Mouse (Mus musculus) limb, embryonic 15.5 days (tissue): ENCODE measurements around the gene Lgals7. TPM values are rescaled to one million over a fixed set of nuclear protein-coding genes. Genes with fewer than 3 reads are reported as not detected.
A peak's percentile ranks its signal among the peaks of the same experiment; 100 is the strongest.

Source experiments
- ATAC-seq: fragments of 200-750 bp; cut with Nextera tagmentation; 2 replicates; pipeline ENCODE4 v1.8.0; 2017; ENCODE audit warnings: low read depth, moderate TSS enrichment; ENCODE audit not compliant: insufficient number of reproducible peaks, low FRiP score, low TSS enrichment
- H3K27ac ChIP-seq: fragments of 300-500 bp; sonication (generic); 2 replicates; pipeline ENCODE4 v1.5.1; 2015; ENCODE audit warnings: moderate library complexity, mild to moderate bottlenecking, inconsistent platforms
- H3K27me3 ChIP-seq: fragments of 300-500 bp; sonication (generic); 2 replicates; pipeline ENCODE4 v1.6.1; 2015; ENCODE audit warnings: inconsistent platforms
- H3K36me3 ChIP-seq: fragments of 300-500 bp; sonication (generic); 2 replicates; pipeline ENCODE4 v1.6.1; 2015; ENCODE audit warnings: inconsistent platforms
- H3K4me1 ChIP-seq: fragments of 300-500 bp; sonication (generic); 2 replicates; pipeline ENCODE4 v1.6.1; 2015; ENCODE audit warnings: inconsistent platforms
- H3K4me2 ChIP-seq: fragments of 300-500 bp; sonication (generic); 2 replicates; pipeline ENCODE4 v1.6.1; 2015; ENCODE audit warnings: mild to moderate bottlenecking, inconsistent platforms
- H3K4me3 ChIP-seq: fragments of 300-500 bp; sonication (generic); 2 replicates; pipeline ENCODE4 v1.5.1; 2015; ENCODE audit warnings: mild to moderate bottlenecking, inconsistent platforms
- H3K9ac ChIP-seq: fragments of 300-500 bp; sonication (generic); 2 replicates; pipeline ENCODE4 v1.6.1; 2015; ENCODE audit warnings: inconsistent platforms
- H3K9me3 ChIP-seq: fragments of 300-500 bp; sonication (generic); 2 replicates; pipeline ENCODE4 v1.6.1; 2016; ENCODE audit warnings: inconsistent platforms
- WGBS: fragments of 180-500 bp; shearing (Covaris S2); methylation state at CpG from one replicate; pipeline ENCODE4 v1.1.7; 2015; 5-methylcytosine and 5-hydroxymethylcytosine counted together
- polyA plus RNA-seq: library from polyadenylated mRNA; unstranded; fragments of >200 nt; fragmentation: Nextera tagmentation; extraction: Ambion mirVana; gene quantifications from 2 replicates; pipeline ENCODE4 v1.2.1, GENCODE M21; 2015

Lgals7 gene
- polyA plus RNA-seq, 1 experiment from 2014 or later = 257 TPM

DNA sequence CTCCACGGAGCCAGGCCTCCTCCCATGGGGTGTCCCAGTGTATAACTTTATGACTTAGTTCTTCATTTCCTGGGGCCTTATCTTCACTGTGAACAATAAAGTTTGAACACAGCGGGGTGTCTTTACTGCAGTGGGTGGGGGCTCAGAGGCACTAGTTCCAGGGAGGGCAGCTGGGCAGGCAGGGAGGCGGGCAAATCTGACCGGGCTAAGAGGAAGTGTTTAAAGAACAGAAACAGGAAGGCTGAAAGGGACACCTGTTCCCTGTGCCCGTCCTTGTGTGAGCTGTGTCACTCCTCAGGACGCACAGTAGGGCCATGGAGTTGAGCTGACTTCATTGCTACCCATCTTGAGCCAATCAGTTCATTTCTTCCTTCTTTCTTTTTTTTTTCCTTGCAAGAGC lies 31.5 kb upstream of the Lgals7 start:
- no peaks in the 10 kb centered on the region for H3K9me3 ChIP-seq
- no peak overlapping the region for H3K27ac ChIP-seq
- WGBS = 63% methylated on average over 6 of the region's 6 CpGs

DNA sequence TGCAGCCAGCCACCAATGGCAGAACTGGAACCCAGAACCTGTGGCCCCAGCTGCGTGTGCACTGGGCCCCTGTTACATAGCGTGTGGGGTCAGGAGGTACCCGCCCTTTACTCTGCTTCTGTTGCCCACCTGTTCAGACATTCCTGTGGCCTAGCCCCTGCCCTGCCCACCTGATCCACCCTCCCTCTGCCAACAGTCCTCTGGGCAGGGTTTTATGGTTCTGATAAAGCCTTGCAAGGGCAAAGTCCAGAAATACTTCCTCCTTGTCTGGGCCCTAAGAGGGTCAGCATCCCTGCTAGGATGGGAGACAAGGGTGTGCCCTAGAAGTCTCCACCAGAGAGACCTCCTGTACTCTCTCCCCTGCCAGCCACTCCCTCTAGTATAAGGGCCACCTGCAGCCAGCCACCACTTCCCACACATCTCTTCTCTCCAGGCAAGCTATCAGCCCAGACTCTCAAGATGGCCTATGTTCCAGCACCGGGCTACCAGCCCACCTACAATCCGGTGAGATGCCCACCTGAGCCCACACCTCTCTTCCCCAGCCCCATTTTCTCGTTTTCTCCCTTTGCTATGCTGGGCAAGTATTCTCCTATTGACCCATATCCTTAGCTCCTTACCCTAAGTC lies 29.8 kb upstream of the Lgals7 start, which contains the start of gene Lgals4:
Gene Lgals4, plus strand, starts transcription at position 132 of the 625 bp plus-strand sequence.
- WGBS = 75% methylated on average over 6 of the region's 6 CpGs
- H3K4me1 ChIP-seq = no peaks in the 10 kb centered on the region
- peaks cover 31% of the 10 kb centered on the region for H3K36me3 ChIP-seq
- H3K4me3 ChIP-seq = no peak within 1 kb of the TSS
- H3K4me2 ChIP-seq = no peak within 1 kb of the TSS
- no peaks in the 10 kb centered on the region for H3K9me3 ChIP-seq
- H3K9ac ChIP-seq = no peak within 1 kb of the TSS
- no peaks in the 10 kb centered on the region for H3K27me3 ChIP-seq
- ATAC-seq = no peak
- no peak within 1 kb of the TSS for H3K27ac ChIP-seq

More for the DNA sequence above, 31.5 kb upstream of the Lgals7 start:
- H3K36me3 ChIP-seq = peaks cover 34% of the 10 kb centered on the region
- H3K9ac ChIP-seq = no peak overlapping the region
- no peak overlapping the region for H3K4me2 ChIP-seq
- H3K27me3 ChIP-seq = no peaks in the 10 kb centered on the region
- no peak overlapping the region for H3K4me3 ChIP-seq
- H3K4me1 ChIP-seq = 0 out of 2 replicates have a peak, but pooled peaks cover 2% of the 10 kb centered on the region
- no peak for ATAC-seq

DNA sequence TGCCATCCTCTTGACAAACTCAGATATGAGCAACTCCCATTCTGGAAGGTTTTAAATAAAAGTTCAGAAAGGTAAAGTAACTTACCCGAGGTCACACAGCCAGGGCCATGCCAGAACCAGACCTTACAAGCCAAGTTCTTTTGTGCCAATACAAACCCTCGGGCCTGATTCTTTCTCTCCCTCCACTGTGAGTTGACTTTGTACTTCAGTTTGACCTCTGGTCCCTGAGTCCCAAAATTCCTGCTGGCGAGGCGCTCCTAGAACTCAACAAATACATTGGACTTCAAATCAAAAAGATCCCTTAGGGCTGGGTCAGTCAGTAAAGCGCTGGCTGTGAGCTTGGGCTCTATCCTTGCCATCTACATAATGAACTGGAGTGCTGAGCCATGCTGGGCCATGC lies 26.7 kb upstream of the Lgals7 start:
- ATAC-seq = no peak
- H3K27me3 ChIP-seq = no peaks in the 10 kb centered on the region
- WGBS = 86% methylated on average over 5 of the region's 5 CpGs
- no peak overlapping the region for H3K4me3 ChIP-seq
- no peak overlapping the region for H3K4me2 ChIP-seq
- peaks cover 5% of the 10 kb centered on the region for H3K36me3 ChIP-seq
- no peak overlapping the region for H3K9ac ChIP-seq
- H3K27ac ChIP-seq = no peak overlapping the region
- H3K4me1 ChIP-seq = no peaks in the 10 kb centered on the region
- H3K9me3 ChIP-seq = no peaks in the 10 kb centered on the region

DNA sequence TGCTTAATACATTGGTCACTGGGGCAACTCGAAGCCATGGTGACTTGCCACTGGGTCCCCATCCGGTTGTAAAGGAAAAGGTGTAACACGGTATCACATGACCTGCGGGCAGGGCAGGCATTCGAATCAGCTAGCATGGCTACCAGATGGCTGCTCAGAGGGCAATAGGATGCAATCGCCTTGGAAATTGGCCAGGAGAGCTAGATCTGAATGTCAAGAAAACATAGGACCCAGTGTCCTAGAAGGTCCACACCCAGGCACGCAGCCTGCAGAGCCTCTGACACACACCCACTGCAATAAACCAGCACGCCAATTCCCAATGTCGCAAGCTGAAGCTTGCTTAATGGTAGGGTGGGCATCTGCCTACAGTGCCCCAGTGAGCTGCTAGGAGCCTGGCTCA lies 25.3 kb upstream of the Lgals7 start:
- H3K4me1 ChIP-seq = no peaks in the 10 kb centered on the region
- H3K27ac ChIP-seq = 0 out of 2 replicates have a peak overlapping the region, but pooled peaks have one; percentile 27
- 59% methylated on average over 9 of the region's 9 CpGs for WGBS
- no peaks in the 10 kb centered on the region for H3K36me3 ChIP-seq
- H3K4me2 ChIP-seq = no peak overlapping the region
- H3K4me3 ChIP-seq = no peak overlapping the region
- H3K9ac ChIP-seq = no peak overlapping the region
- peak; percentile 45; the same call in 1 of the 2 replicates for ATAC-seq
- no peaks in the 10 kb centered on the region for H3K27me3 ChIP-seq
- H3K9me3 ChIP-seq = no peaks in the 10 kb centered on the region

DNA sequence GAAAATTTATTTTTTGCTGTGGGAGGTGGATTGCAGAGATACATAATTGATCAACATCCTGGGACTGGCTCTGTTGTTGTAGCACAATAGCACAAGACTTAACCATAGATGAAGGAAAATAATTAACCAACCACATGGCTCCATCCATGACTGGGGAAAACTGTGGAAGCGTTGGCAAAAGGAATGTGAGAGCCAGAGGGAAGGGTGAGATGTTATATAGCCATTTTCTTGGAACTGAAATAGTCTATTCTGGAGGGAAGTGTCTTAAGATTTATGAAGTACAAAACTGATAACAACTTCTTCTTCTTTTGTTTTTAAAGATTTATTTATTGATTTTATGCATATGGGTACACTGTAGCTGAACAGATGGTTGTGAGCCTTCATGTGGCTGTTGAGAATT lies 16.4 kb upstream of the Lgals7 start:
- no peaks in the 10 kb centered on the region for H3K9me3 ChIP-seq
- H3K4me2 ChIP-seq = no peak overlapping the region
- H3K36me3 ChIP-seq = no peaks in the 10 kb centered on the region
- H3K9ac ChIP-seq = no peak overlapping the region
- no peak overlapping the region for H3K27ac ChIP-seq
- WGBS = 64% methylated on average over 1 of the region's 1 CpGs
- H3K4me3 ChIP-seq = no peak overlapping the region
- peaks cover 15% of the 10 kb centered on the region for H3K4me1 ChIP-seq
- no peak for ATAC-seq
- H3K27me3 ChIP-seq = no peaks in the 10 kb centered on the region

DNA sequence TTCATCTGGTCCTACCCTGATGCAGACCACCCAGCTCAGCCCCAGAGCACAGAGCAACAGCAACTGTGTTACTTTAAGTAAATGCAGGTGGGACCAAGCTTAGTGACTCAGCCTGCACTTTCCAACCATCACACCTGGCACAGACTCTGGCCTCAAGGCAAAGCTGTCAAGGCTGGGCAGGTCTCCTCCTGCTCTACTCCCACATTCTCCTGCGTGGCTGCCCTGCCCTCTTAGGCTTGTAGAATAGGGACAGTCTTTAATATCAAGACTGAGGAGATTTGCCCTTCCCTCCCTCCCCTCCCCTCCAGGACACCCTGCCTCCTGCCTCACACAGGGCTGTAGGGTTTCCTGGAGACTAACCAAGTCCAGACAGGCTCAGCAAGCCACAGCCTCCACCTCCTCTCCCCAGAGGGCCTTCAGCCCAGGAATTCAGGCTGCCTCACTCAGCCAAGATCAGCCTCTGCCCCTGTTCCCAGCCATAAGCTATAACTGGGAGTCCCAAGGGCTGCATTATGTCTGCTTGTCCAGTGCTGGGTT lies 13.9 kb upstream of the Lgals7 start:
- Histone ChIP-seq H3K27me3 (no peaks in the 10 kb centered on the region), H3K4me3 (no peak overlapping the region), H3K36me3 (no peaks in the 10 kb centered on the region), H3K4me1 (peaks cover 15% of the 10 kb centered on the region), H3K4me2 (peak overlapping the region; percentile 14), H3K9me3 (no peaks in the 10 kb centered on the region), H3K9ac (no peak overlapping the region), H3K27ac (peak overlapping the region; percentile 83)
- WGBS = 12% methylated on average over 1 of the region's 1 CpGs
- peak; percentile 78 for ATAC-seq

DNA sequence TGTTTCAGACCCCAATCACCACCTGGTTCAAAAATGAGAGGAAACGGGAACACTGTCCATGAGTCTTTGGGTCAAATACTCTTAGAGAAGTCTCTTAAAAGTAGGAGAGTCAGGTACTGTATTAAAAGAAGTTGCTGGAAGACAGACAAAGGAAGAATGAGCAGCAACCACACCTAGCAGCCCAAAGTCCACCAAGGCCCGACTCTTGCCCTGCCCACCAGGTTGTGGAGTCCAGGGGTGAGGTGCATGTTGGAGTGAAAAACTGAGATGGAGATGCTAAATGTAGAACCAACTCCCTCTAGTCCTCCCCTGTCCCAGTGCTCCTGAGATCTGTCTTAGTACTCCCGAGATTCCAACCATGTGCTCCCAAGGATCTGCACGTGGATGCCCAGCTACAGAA lies 13.0 kb upstream of the Lgals7 start:
- no peak for ATAC-seq
- Histone ChIP-seq H3K36me3 (no peaks in the 10 kb centered on the region), H3K4me1 (peaks cover 15% of the 10 kb centered on the region), H3K9me3 (no peaks in the 10 kb centered on the region), H3K27me3 (no peaks in the 10 kb centered on the region), H3K9ac (no peak overlapping the region), H3K4me3 (no peak overlapping the region), H3K27ac (peak overlapping the region; percentile 83), H3K4me2 (no peak overlapping the region)
- 79% methylated on average over 4 of the region's 4 CpGs for WGBS

DNA sequence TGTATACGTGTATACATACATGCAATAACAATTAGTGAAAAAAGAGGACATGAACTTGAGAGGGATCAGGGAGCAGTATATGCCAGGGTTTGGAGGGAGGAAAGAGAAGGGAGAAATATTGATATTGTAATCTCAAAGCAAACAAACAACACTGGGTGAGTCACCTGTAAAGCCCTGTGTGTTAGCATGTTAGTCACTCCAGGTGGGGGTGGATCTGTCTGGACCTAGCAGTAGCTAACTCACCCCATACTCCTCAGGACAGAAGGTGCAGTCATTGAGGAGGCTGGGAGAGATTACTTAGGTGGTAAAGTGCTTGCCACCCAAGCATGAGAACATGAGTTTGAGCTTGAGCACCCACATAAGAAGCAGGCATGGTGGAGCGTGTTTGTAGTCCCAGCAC lies 3.7 kb upstream of the Lgals7 start:
- no peak for ATAC-seq
- 94% methylated on average over 2 of the region's 2 CpGs for WGBS

DNA sequence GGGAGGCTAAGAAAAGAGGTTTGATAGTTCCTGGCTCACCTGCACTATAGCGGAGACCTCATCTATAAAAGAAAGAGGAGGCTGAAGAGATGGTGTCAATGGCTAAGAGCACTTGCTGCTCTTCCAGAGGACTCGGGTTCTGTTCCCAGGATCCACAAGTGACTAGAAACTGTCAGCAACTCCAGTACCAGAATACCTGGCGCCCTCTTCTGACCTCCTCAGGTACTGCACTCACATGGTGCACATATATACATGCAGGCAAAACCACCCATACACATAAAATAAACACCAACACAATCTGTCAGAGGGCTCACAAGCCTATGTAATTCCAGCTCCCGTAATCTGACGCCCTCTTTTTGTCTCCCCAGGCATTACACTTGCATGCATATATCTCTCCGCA lies 2.8 kb upstream of the Lgals7 start:
- H3K27me3 ChIP-seq = no peaks in the 10 kb centered on the region
- H3K36me3 ChIP-seq = no peaks in the 10 kb centered on the region
- ATAC-seq = no peak
- H3K27ac ChIP-seq = no peak overlapping the region
- H3K4me3 ChIP-seq = no peak overlapping the region
- 90% methylated on average over 6 of the region's 6 CpGs for WGBS
- no peak overlapping the region for H3K4me2 ChIP-seq
- H3K9ac ChIP-seq = no peak overlapping the region
- no peaks in the 10 kb centered on the region for H3K9me3 ChIP-seq
- peaks cover 23% of the 10 kb centered on the region for H3K4me1 ChIP-seq

More for the DNA sequence above, 3.7 kb upstream of the Lgals7 start:
- Histone ChIP-seq H3K9me3 (no peaks in the 10 kb centered on the region), H3K4me3 (no peak overlapping the region), H3K27me3 (no peaks in the 10 kb centered on the region), H3K4me1 (peaks cover 18% of the 10 kb centered on the region), H3K27ac (no peak overlapping the region), H3K9ac (no peak overlapping the region), H3K36me3 (no peaks in the 10 kb centered on the region), H3K4me2 (no peak overlapping the region)

DNA sequence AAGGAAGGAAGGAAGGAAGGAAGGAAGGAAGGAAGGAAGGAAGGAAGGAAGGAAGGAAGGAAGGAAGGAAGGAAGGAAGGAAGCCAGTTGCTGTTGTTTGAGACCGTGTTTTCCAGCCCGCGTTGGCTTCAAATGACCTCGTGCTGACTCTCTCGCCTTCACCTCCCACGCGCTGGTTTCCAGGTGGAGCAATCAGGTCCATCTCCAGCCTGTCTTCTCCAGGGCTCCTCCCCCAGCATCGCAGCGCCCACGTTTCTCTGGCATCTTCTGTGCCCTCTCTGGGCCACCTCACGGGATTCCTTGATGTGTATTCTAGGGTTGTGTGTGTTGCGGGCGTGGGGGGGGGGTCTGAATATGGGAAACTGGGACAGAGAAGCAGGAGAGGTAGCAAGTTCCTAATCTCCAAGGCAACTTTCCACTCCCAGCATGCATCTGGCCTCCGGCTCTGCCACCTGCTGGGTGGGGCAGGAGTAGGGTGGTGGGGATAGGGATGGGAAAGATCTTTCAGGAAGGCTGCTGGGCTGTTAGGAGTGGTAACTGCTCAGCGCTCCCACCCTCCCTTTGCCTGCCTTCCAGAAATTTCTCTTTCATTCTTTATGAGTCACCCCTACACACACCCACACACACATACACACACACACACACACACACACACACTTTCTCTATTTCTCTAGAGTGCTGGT lies 695 bp upstream of the Lgals7 start:
- Histone ChIP-seq H3K27ac (peak overlapping the region; percentile 77; the same call in 1 of the 2 replicates), H3K4me3 (no peak overlapping the region), H3K36me3 (no peaks in the 10 kb centered on the region), H3K9me3 (no peaks in the 10 kb centered on the region), H3K4me1 (peaks cover 36% of the 10 kb centered on the region), H3K4me2 (no peak overlapping the region), H3K27me3 (no peaks in the 10 kb centered on the region), H3K9ac (no peak overlapping the region)
- ATAC-seq = no peak
- WGBS = 74% methylated on average over 15 of the region's 15 CpGs

DNA sequence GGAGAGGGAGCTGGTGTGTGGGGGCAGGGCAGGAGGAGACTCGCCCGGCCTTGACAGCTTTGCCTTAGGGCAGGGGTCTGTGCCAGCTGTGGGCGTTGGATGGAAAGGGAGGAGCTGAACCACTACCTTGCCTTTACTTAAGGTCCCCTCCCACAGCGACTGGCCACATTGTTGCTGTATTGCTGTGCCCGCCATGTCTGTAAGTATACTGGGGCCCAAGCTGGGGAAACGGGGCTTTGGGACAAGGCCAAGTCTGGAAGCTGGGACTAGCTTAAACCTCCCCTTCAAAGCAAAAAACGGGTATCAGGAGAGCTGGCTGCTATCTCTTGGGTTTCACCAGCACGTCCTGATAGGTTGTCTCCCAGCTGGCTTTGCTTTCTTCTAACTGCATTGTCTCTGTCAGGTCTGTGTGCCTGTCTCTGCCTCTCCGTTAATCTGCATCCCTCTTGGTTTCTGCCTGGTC lies 666 bp downstream of the Lgals7 start:
- peak overlapping the region; percentile 33 for H3K4me2 ChIP-seq

More for the DNA sequence above, 666 bp downstream of the Lgals7 start:
- H3K36me3 ChIP-seq = no peaks in the 10 kb centered on the region
- peak overlapping the region; percentile 77 for H3K27ac ChIP-seq
- H3K4me3 ChIP-seq = peak overlapping the region; percentile 25
- 21% methylated on average over 9 of the region's 9 CpGs for WGBS
- ATAC-seq = no peak
- no peaks in the 10 kb centered on the region for H3K9me3 ChIP-seq
- H3K9ac ChIP-seq = no peak overlapping the region
- no peaks in the 10 kb centered on the region for H3K27me3 ChIP-seq
- peaks cover 36% of the 10 kb centered on the region for H3K4me1 ChIP-seq
